Mouse (Mus musculus): ENCODE results near the gene Cln3. TPM values are rescaled to one million over a fixed set of nuclear protein-coding genes. Genes with fewer than 3 reads are reported as not detected.

The Cln3 gene
- total RNA-seq, 2 experiments from 2014 or later, result 26.2 to 26.7 TPM

GRCm38 (mm10) chr7:126528166-126528577, 57.4 kb downstream of the Cln3 start:
- no peak for DNase-seq (ENCODE audit: low spot score in 2 of 2)

GRCm38 (mm10) chr7:126523316-126523715, 62.3 kb downstream of the Cln3 start:
- no peak for DNase-seq (ENCODE audit: low spot score in 2 of 2)

Small RNAs within 50 kb of the gene (microRNA-seq; reads per million reads assigned to microRNA genes)
- 3.7 to 7.2 reads per million in 2 experiments for gene Mir7059

Other genes starting within 250 kb of the Cln3 start
- gene Lat, start 216.2 kb downstream of the Cln3 start, total RNA-seq (2021), result 1 to 10 TPM; 1.5 to 1.7 TPM
- 10 to 100 TPM; 84.7 to 85.3 TPM for gene Spns1, start 208.4 kb downstream of the Cln3 start, total RNA-seq (2021)
- gene Nfatc2ip, start 189.1 kb downstream of the Cln3 start, total RNA-seq (2021), result 1 to 10 TPM; 4.5 to 5.8 TPM
- not detected for gene Cd19, start 170.9 kb downstream of the Cln3 start, total RNA-seq (2021)
- gene Rabep2, start 157.1 kb downstream of the Cln3 start, total RNA-seq (2021), result 10 to 100 TPM; 14.0 to 14.6 TPM
- under 1 TPM; 0.12 to 0.49 TPM for gene Atp2a1, start 122.7 kb downstream of the Cln3 start, total RNA-seq (2021)
- gene Sh2b1, start 110.4 kb downstream of the Cln3 start, total RNA-seq (2021), result 10 to 100 TPM; 73.1 to 76.3 TPM
- 10 to 100 TPM; 90.5 to 94.1 TPM for gene Tufm, start 98.5 kb downstream of the Cln3 start, total RNA-seq (2021)
- gene Atxn2l, start 82.4 kb downstream of the Cln3 start, total RNA-seq (2021), result 100 to 1,000 TPM; 110 to 115 TPM
- gene Eif3c, start 19.4 kb downstream of the Cln3 start, total RNA-seq (2021), result 100 to 1,000 TPM; 182 to 184 TPM
- 1 to 10 TPM in 1 of 2 experiments, under 1 TPM in 1; 0.58 to 1.1 TPM for gene Apobr, start 875 bp downstream of the Cln3 start, total RNA-seq (2021)
- gene Il27, start 9.1 kb upstream of the Cln3 start, total RNA-seq (2021), result not detected
- 10 to 100 TPM; 20.3 to 22.6 TPM for gene Nupr1, start 45.0 kb upstream of the Cln3 start, total RNA-seq (2021)
- gene Sgf29, start 63.5 kb upstream of the Cln3 start, total RNA-seq (2021), result 10 to 100 TPM; 30.5 to 32.9 TPM
- gene Sult1a1, start 90.6 kb upstream of the Cln3 start, total RNA-seq (2021), result 10 to 100 TPM in 1 of 2 experiments, 1 to 10 TPM in 1; 8.1 to 12.9 TPM
- 10 to 100 TPM; 90.5 to 94.8 TPM for gene Bola2, start 109.6 kb upstream of the Cln3 start, total RNA-seq (2021)
- gene Slx1b, start 110.0 kb upstream of the Cln3 start, total RNA-seq (2021), result 10 to 100 TPM; 14.5 to 15.1 TPM
- gene Coro1a, start 122.0 kb upstream of the Cln3 start, total RNA-seq (2021), result 100 to 1,000 TPM; 161 to 166 TPM
- 100 to 1,000 TPM; 157 to 208 TPM for gene Mapk3, start 173.8 kb upstream of the Cln3 start, total RNA-seq (2021)
- 1 to 10 TPM; 1.3 to 3.5 TPM for gene Gdpd3, start 180.5 kb upstream of the Cln3 start, total RNA-seq (2021)
- 100 to 1,000 TPM; 282 to 325 TPM for gene Ypel3, start 191.1 kb upstream of the Cln3 start, total RNA-seq (2021)
- under 1 TPM; 0.56 to 0.63 TPM for gene Tbx6, start 195.7 kb upstream of the Cln3 start, total RNA-seq (2021)
- gene Ppp4c, start 206.7 kb upstream of the Cln3 start, total RNA-seq (2021), result 10 to 100 TPM; 48.3 to 48.5 TPM
- gene Fam57b, start 211.9 kb upstream of the Cln3 start, total RNA-seq (2021), result 10 to 100 TPM; 63.0 to 65.5 TPM
- gene 4930451I11Rik, start 245.8 kb upstream of the Cln3 start, total RNA-seq (2021), result not detected

Data from left cerebral cortex, adult 18-20 months (tissue).